Mouse (Mus musculus) small intestine, adult 2 months (tissue): ENCODE measurements around the gene Sema4d. TPM values are rescaled to one million over a fixed set of nuclear protein-coding genes. Genes with fewer than 3 reads are reported as not detected.
"Not testable (repeated sequence)": the region's sequence is repeated elsewhere in the genome, so short reads cannot be mapped to it uniquely, and the experiment has no call there.

ENCODE experiments used
- H3K27ac ChIP-seq: fragments of 200-500 bp; 2 replicates; pipeline ENCODE4 v1.5.1; 2012; ENCODE audit warnings: low read depth, low read length, control low read depth, inconsistent platforms; ENCODE audit not compliant: insufficient read depth
- H3K27me3 ChIP-seq: fragments of 200-500 bp; 2 replicates; pipeline ENCODE4 v1.6.1; 2012; ENCODE audit warnings: mild to moderate bottlenecking, moderate library complexity, low read length, inconsistent platforms; ENCODE audit not compliant: control insufficient read depth, insufficient read depth
- H3K36me3 ChIP-seq: fragments of 200-500 bp; 2 replicates; pipeline ENCODE4 v1.6.1; 2012; ENCODE audit warnings: mild to moderate bottlenecking, low read length, control low read depth, inconsistent platforms; ENCODE audit not compliant: control insufficient read depth, insufficient read depth
- H3K4me1 ChIP-seq: fragments of 200-500 bp; 2 replicates; pipeline ENCODE4 v1.6.1; 2012; ENCODE audit warnings: low read length, inconsistent platforms, mixed read lengths; ENCODE audit not compliant: control insufficient read depth, insufficient read depth, insufficient read length
- H3K4me3 ChIP-seq: fragments of 200-500 bp; 2 replicates; pipeline ENCODE4 v1.5.1; 2012; ENCODE audit warnings: low read depth, mild to moderate bottlenecking, control low read depth, inconsistent platforms, low read length, moderate library complexity
- CTCF ChIP-seq: fragments of 200-500 bp; IDR thresholded peaks from 2 replicates; pipeline ENCODE4 v1.5.1; 2012; ENCODE audit warnings: low read depth, mild to moderate bottlenecking, control low read depth, inconsistent platforms, low read length, moderate library complexity, mixed read lengths; ENCODE audit not compliant: insufficient replicate concordance, insufficient read length; ENCODE audit errors: extremely low read depth
- POLR2A ChIP-seq: fragments of 200-500 bp; IDR thresholded peaks from 2 replicates; pipeline ENCODE4 v1.6.1; 2012; ENCODE audit warnings: low read depth, mild to moderate bottlenecking, control low read depth, inconsistent platforms, low read length, moderate library complexity
- WGBS: fragments of 180-500 bp; shearing (Covaris S2); methylation state at CpG from one replicate; pipeline ENCODE4 v1.1.7; 2018; 5-methylcytosine and 5-hydroxymethylcytosine counted together
- polyA plus RNA-seq: library from polyadenylated mRNA; depleted of rRNA; stranded (reverse); fragments of >200 nt; gene quantifications from 2 replicates; pipeline ENCODE4 v1.2.3, GENCODE M21; 2012

The Sema4d gene
- polyA plus RNA-seq, 1 experiment: 15.1 TPM

DNA sequence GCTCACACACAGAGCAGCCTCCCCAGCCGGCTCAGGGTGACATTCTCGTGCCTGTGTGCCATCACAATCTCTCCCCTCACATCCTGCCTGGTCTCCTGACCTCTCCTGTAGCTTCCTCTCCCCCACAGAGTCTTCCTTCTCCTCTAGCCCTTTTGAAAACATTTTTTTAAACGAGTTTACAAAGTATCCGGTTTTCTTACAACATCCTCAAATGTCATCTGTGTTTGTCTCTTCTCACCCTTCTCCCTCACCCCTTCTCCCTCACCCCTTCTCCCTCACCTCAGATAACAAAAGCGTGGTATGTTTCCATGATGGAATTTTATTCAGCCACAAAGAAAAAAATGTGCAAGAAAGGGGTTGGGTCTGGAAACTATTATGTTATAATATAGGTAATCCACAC is 43.9 kb upstream of the Sema4d start:
- H3K4me3 ChIP-seq: no peak overlapping the region
- TF ChIP-seq CTCF: no peak
- H3K27me3 ChIP-seq: no peaks in the 10 kb centered on the region
- H3K27ac ChIP-seq: no peak overlapping the region
- 30% methylated on average over 5 of the region's 5 CpGs for WGBS
- no peaks in the 10 kb centered on the region; the same call in 1 of the 2 replicates for H3K4me1 ChIP-seq
- no peaks in the 10 kb centered on the region for H3K36me3 ChIP-seq

DNA sequence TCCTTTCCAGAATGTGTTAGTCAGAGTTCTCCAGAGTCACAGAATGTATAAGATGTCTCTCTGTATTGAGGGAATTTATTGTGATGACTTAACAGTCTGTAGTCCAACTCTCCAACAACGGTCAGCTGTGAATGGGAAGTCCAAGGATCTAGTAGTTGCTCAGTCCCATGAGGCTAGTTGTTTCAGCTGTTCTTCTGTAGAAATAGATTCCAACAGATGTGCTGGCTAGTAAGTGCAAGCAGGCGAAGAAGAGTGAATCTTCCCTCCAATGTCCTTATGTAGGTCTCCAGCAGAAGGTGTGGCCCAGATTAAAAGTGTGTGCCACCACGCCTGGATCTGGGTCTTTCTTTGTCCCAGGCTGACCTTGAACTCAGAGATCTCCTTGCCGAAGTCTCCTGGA is 41.7 kb upstream of the Sema4d start:
- H3K36me3 ChIP-seq, H3K4me1 ChIP-seq, H3K27ac ChIP-seq, H3K4me3 ChIP-seq, H3K27me3 ChIP-seq: not testable (repeated sequence)
- WGBS: 67% methylated on average over 4 of the region's 4 CpGs

DNA sequence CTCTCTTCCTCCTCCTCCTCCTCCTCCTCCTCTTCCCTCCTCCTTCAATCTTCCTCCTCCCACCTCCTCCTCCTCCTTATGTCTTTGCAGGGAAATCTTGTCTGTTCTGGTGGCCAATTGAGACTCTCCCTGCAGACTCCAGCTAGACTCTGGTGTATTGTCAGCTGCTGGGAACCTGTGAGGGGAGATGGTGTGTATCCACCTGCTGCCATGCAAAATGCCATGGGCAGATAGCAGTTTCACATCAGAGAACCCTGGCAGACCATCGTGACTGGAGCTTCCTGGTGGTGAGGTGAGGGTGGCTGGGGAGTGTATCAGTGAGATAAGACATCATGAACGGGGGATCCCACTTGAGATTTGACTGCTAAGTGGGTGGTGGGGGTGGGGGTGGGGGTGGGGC is 41.0 kb upstream of the Sema4d start:
- Histone ChIP-seq H3K27me3 (no peaks in the 10 kb centered on the region), H3K4me3 (no peak overlapping the region), H3K36me3 (no peaks in the 10 kb centered on the region), H3K4me1 (no peaks in the 10 kb centered on the region; the same call in 1 of the 2 replicates), H3K27ac (no peak overlapping the region)
- TF ChIP-seq POLR2A (no peak), CTCF (no peak)
- WGBS: 32% methylated on average over 2 of the region's 2 CpGs

GRCm38 (mm10) chr13:51834024-51834423 is 40.5 kb upstream of the Sema4d start:
- H3K4me3 ChIP-seq, H3K4me1 ChIP-seq, H3K27ac ChIP-seq, H3K27me3 ChIP-seq, H3K36me3 ChIP-seq: not testable (repeated sequence)
- 32% methylated on average over 8 of the region's 8 CpGs for WGBS
- TF ChIP-seq CTCF: peak; percentile 32; the same call in 1 of the 2 replicates

DNA sequence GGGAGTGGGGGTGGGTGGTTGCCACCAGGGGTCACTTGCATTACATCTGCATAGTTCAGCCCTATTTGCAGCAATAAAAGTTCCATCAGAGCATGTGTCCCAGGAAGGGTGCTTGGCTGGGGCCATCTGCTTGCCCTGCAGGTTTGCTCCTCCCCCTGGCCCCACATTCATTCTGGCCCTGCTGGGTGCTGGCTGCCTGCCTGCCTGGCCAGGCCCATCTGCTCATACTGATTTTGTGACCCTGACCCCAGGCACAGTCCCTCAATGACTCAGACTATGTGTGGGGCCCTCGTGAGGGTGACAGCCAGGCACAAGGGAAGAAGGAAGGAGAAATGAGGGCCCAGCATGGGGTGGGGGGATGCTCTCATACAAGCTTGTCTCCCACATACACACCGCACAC is 40.1 kb upstream of the Sema4d start:
- Histone ChIP-seq H3K36me3 (no peaks in the 10 kb centered on the region), H3K27me3 (no peaks in the 10 kb centered on the region), H3K4me3 (no peak overlapping the region), H3K27ac (no peak overlapping the region), H3K4me1 (no peaks in the 10 kb centered on the region; the same call in 1 of the 2 replicates)
- TF ChIP-seq CTCF (no peak), POLR2A (no peak)
- 57% methylated on average over 2 of the region's 2 CpGs for WGBS

- Histone ChIP-seq H3K36me3 (no peaks in the 10 kb centered on the region), H3K4me1 (no peaks in the 10 kb centered on the region; the same call in 1 of the 2 replicates), H3K27me3 (no peaks in the 10 kb centered on the region), H3K27ac (no peak overlapping the region), H3K4me3 (no peak overlapping the region)
- 86% methylated on average over 6 of the region's 6 CpGs for WGBS
- TF ChIP-seq CTCF (no peak), POLR2A (no peak)
Measured at GRCm38 (mm10) chr13:51832491-51832890, 38.9 kb upstream of the Sema4d start.

- 39% methylated on average over 10 of the region's 10 CpGs for WGBS
- Histone ChIP-seq H3K27me3 (no peaks in the 10 kb centered on the region), H3K4me1 (no peaks in the 10 kb centered on the region; the same call in 1 of the 2 replicates), H3K27ac (no peak overlapping the region), H3K4me3 (no peak overlapping the region), H3K36me3 (no peaks in the 10 kb centered on the region)
- TF ChIP-seq CTCF (no peak), POLR2A (no peak)
Measured at GRCm38 (mm10) chr13:51830744-51831450, 37.4 kb upstream of the Sema4d start.
